Mouse (Mus musculus) megakaryocyte progenitor cell, adult 5-6 weeks (primary cell): ENCODE measurements around the gene Mup2. TPM values are rescaled to one million over a fixed set of nuclear protein-coding genes. Genes with fewer than 3 reads are reported as not detected.
"Not testable (repeated sequence)": the region's sequence is repeated elsewhere in the genome, so short reads cannot be mapped to it uniquely, and the experiment has no call there.

ENCODE experiments used
- ATAC-seq: replicated peaks from 2 replicates; pipeline ENCODE4 v1.8.0; 2016; ENCODE audit warnings: mild to moderate bottlenecking, moderate TSS enrichment, inconsistent platforms; ENCODE audit not compliant: poor library complexity
- total RNA-seq, 2 experiments: library from RNA; stranded (forward) in 1 of 2; stranded (reverse) in 1 of 2; fragments of 157-497, 149-512 nt in 1 of 2; fragments of 200-1000 nt in 1 of 2; gene quantifications; 2 replicates each; pipeline versions ENCODE4 v1.2.3 to v1.2.4; 2015 to 2017

The Mup2 gene
- total RNA-seq (2015) (not detected in 2 replicates), total RNA-seq (2017) (not detected in 2 replicates)

DNA sequence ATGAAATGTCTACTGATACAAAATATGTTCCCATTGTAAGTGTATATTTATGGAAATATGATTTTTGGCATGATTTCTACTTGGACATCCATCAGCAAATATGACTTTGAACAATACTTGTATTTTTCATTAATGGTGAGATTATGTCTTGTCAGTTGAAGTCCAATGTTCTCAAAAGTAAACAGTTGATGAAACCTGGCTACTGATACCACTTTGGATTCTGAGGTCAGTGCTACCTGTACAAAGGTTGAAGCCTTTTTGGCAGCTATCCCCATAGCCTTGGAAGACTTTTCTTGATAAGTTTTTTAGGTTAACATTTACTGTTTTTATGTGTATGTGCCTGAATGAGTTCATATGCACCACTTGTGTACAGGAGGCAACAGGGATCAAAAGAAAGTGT is at the start of gene Mup2:
Gene Mup2, minus strand, starts transcription at position 101 of the 400 bp plus-strand sequence.
- ATAC-seq, result not testable (repeated sequence)

Other genes with a start within 250 kb of the Mup2 start
- gene Slc46a2, start 239.2 kb downstream of the Mup2 start, total RNA-seq (2015), result not detected in 2 replicates
- gene Slc46a2, start 239.2 kb downstream of the Mup2 start, total RNA-seq (2017), result not detected in 2 replicates
- gene Mup4, start 193.6 kb downstream of the Mup2 start, total RNA-seq (2015), result not detected in 2 replicates
- gene Mup4, start 193.6 kb downstream of the Mup2 start, total RNA-seq (2017), result not detected in 2 replicates
- gene Mup6, start 190.0 kb downstream of the Mup2 start, total RNA-seq (2015), result not detected in 2 replicates
- not detected in 2 replicates for gene Mup6, start 190.0 kb downstream of the Mup2 start, total RNA-seq (2017)
- gene Mup7, start 83.8 kb downstream of the Mup2 start, total RNA-seq (2015), result not detected in 2 replicates
- not detected in 2 replicates for gene Mup7, start 83.8 kb downstream of the Mup2 start, total RNA-seq (2017)
- gene Mup8, start 68.3 kb upstream of the Mup2 start, total RNA-seq (2015), result not detected in 2 replicates
- gene Mup8, start 68.3 kb upstream of the Mup2 start, total RNA-seq (2017), result not detected in 2 replicates